9 mouse cellular contexts compared by ENCODE assay signal in genomic region chr1:40115271-40115670, GRCm38 (mm10). TPM values are rescaled to one million over a fixed set of nuclear protein-coding genes. Genes with fewer than 3 reads are reported as not detected.
A peak's percentile ranks its signal among the peaks of the same experiment; 100 is the strongest.
DNase-seq lines count a peak whose midpoint lies in the region; TF ChIP-seq lines count a peak whose summit lies in the region.
"Had no signal": no experiment of that assay in that cellular context is flagged by ENCODE, and none has a peak within 500 bp of the region (broad histone marks: within the 10 kb centered on the region; RNA-seq: fewer than 3 reads in every experiment).

No protein-coding gene starts in this region.

- H3K4me1 ChIP-seq in cerebellum, adult 2 months (ENCODE audit: control insufficient read depth, insufficient read depth, low read length), result no peaks in the 10 kb centered on the region

- WGBS in cerebellum, adult 2 months, result 42% methylated on average over 8 of the region's 8 CpGs

- no peak overlapping the region for H3K27ac ChIP-seq in cerebellum, adult 2 months (ENCODE audit: insufficient read depth, low read length)
- H3K27ac ChIP-seq: macrophage had no signal

- peak; percentile 32 for DNase-seq in kidney, postnatal 10 days
- no peak for DNase-seq in kidney, adult 11 months
- peak; percentile 81 for DNase-seq in 416B (ENCODE audit: low read depth)
- peak; percentile 16 to 41 for DNase-seq in CD8-positive naive resting alpha-beta T cell, adult 2 months (ENCODE audit: low read depth in 2 of 2, low spot score in 2 of 2)
- peak in 1 of 2 experiments; percentile 24 for DNase-seq in cerebellum, adult 2 months
- peak; percentile 72 for DNase-seq in hindlimb bud, embryonic 11.5 days (ENCODE audit: extremely low spot score, low read depth, low spot score)
- DNase-seq in retina, postnatal 7 days (ENCODE audit: low read depth, low spot score), result peak; percentile 48
- DNase-seq in urinary bladder, adult 2 months (ENCODE audit: low spot score), result no peak

- peak; percentile 62; the same call in 1 of the 2 replicates for TF ChIP-seq CTCF in cerebellum, adult 2 months (IDR thresholded peaks at IDR 0.05; ENCODE audit: borderline replicate concordance, insufficient read depth, low read depth, low read length)

- TF ChIP-seq POLR2A in cerebellum, adult 2 months (IDR thresholded peaks at IDR 0.05; ENCODE audit: borderline replicate concordance, insufficient read depth, low read length), result no peak

- H3K4me3 ChIP-seq in cerebellum, adult 2 months (replicated peaks; ENCODE audit: insufficient read depth, low read depth, low read length), result no peak overlapping the region

- no peaks in the 10 kb centered on the region for H3K27me3 ChIP-seq in cerebellum, adult 2 months (ENCODE audit: control insufficient read depth, insufficient read depth, low read length)

RNA-seq across cellular contexts. Expression of gene Il1r2, which starts 41.4 kb away (rescaled TPM):
- 0.29 and 0.62 TPM in 2 replicates for polyA plus RNA-seq in cerebellum, adult 2 months (2012; rRNA removed)
- polyA plus RNA-seq in urinary bladder, adult 2 months (2012; rRNA removed), result 2.2 and 2.5 TPM in 2 replicates

Comparison
In these comparisons a context has a peak if more than half of its experiments do, and no peak if none do; other contexts are left out.
1. DNase-seq: peak in kidney, postnatal 10 days (single experiment), 416B (single experiment), CD8-positive naive resting alpha-beta T cell, adult 2 months (2 of 2), hindlimb bud, embryonic 11.5 days (single experiment) and retina, postnatal 7 days (single experiment); none in kidney, adult 11 months (single experiment) and urinary bladder, adult 2 months (single experiment).